Mouse (Mus musculus) embryonic stem cell, embryonic (primary cell): ENCODE measurements around the gene Cyp3a11.
"Not testable (repeated sequence)": the region's sequence is repeated elsewhere in the genome, so short reads cannot be mapped to it uniquely, and the experiment has no call there.

Experiments used
- CTCF ChIA-PET, 4 experiments: fragments of 300-600 bp in 2 of 4; fragments of 350-600 bp in 2 of 4; sonication (Branson Sonifier 250); formaldehyde crosslinking; loops; one replicate each; lab custom pipeline; 2022; ENCODE audit warnings: inconsistent platforms in 2 of 4; lab: Charles Lee
- POLR2A ChIA-PET, 4 experiments: fragments of 300-600 bp in 2 of 4; fragments of 350-600 bp in 2 of 4; sonication (Branson Sonifier 250); formaldehyde crosslinking; loops; one replicate each; lab custom pipeline; 2022; ENCODE audit warnings: antibody characterized with exemption in 4 of 4, inconsistent platforms in 1 of 4; lab: Charles Lee

The Cyp3a11 gene

DNA sequence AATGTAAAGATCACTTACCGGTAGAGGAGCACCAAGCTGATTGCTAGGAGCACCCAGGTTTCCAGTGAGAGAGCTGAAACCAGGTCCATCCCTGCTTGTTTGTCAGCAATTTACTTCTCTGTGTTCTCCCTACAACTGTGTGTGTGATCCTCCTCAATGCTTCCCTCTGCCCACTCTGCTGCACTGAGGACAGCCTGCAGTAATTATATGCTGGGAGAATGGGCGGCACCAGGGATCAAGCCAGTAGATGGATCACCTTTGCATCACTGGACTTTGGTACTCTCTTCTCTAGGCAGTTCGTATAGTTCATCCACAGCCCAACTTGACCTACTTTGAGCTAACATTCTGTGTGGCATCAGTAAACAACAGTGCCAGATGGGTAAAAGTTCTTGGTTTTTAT is at the start of gene Cyp3a11:
Gene Cyp3a11 (minus strand): TSS at position 277 of the 400 bp plus-strand sequence.
- POLR2A ChIA-PET, result interaction anchor here in 1 of 4 experiments (0.5 kb wide), 1 partner anchor 11 kb away, joined by 3 read pairs; no protein-coding TSS in a partner anchor

DNA sequence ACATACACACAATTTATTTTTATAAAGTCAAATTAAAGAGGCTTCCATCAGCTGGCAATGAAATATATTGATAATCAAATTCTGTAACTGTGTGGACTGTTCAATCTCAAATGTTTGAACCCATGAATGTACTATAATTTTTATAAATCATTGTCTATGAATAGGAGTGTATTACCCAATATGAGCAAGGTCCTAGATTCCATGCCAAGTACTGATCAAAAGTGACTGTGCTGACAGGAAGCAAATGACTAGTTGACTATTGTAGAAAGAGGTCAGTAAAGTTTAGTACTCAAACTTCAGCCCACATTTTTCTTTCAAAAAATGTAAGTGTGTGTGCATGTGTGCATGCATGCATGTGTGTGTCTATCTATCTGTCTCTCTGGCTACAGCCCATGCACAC is 33.1 kb upstream of the Cyp3a11 start:
- CTCF ChIA-PET, result no interaction called here
- POLR2A ChIA-PET, result no interaction called here

More for the DNA sequence above, at the start of gene Cyp3a11:
- CTCF ChIA-PET, result no interaction called here

DNA sequence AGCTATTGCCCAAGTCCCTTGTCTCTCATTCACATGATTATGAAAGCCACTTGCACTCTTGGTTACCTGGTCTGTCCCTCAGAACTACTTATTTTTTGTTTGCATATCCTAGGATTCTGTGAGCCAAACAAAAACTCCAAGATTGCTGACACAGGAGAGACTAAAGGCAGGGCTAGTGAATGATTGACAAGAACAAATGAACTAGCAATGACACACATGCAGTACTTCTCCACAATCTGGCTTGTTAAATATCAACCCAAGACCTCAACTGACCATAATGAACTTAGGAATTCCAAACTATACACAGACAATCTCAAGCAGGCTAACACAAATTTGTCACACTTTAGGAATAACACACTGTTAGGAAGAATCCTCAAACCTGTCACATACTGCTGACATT is 32.0 kb upstream of the Cyp3a11 start:
- ChIA-PET POLR2A (no interaction called here), CTCF (no interaction called here)

DNA sequence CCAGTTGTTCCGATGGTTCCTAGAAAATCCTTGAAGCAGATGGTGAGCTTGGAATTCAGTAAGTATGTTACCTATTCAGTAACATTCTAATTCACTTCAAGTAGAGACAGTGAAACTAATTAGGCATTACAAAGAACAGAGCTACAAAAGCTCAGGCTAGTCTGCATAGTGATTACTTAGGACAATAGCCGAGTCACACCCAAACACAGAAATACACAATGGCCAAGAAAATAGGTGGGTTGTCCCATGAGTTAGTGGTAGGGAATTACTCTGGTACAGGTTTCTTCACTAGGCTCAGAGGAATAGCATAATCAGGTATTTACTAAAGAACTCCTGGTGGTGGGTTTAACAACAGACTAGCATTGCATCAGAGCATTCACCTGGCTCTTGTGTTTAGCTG is 27.2 kb upstream of the Cyp3a11 start:
- CTCF ChIA-PET, result not testable (repeated sequence)
- POLR2A ChIA-PET, result interaction anchor here in 2 of 4 experiments (0.5 to 0.6 kb wide), 2 partner anchors 8 to 363 kb away, joined by 3 read pairs; no protein-coding TSS in a partner anchor

DNA sequence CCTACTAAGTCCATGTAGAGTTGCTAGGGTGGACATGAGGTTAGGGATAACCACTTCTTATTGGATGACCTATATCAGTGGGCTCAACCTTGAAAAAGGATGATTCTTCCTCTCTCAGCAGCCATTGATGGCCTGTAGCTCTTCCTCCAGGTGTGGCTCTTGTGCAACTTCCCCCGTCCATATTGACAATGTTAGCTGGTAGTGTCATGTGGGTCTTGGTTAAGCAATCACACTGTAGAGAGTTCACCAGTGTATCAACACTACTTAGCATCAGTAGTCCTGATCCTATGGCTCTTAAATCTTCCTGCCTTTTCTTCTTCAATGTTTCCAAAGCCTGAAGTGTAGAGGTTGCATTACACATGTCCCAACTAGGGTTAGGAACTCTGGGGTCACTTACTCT is 24.8 kb upstream of the Cyp3a11 start:
- POLR2A ChIA-PET, result no interaction called here
- CTCF ChIA-PET, result interaction anchor here in 1 of 4 experiments (0.6 kb wide), 1 partner anchor 1287 kb away, joined by 4 read pairs; no protein-coding TSS in a partner anchor

DNA sequence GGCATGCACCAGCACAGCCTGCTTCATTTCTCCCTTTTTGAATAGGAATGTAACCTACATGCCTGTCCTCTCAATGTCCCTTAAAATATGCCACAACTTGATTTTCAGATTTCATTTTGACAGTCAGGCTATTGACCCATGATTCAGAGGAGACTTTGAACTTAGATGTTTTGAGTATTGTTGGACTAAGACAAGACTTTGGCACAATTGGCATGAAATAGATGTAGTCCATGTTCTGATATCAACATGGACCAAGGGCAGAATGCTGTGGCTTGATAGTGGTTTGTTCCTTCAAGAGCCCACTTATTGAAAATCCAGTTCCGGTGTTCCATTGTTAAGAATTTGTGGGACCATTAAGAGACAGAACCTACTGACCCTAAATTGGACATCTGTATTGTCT is 23.6 kb upstream of the Cyp3a11 start:
- CTCF ChIA-PET, result no interaction called here
- POLR2A ChIA-PET, result no interaction called here

DNA sequence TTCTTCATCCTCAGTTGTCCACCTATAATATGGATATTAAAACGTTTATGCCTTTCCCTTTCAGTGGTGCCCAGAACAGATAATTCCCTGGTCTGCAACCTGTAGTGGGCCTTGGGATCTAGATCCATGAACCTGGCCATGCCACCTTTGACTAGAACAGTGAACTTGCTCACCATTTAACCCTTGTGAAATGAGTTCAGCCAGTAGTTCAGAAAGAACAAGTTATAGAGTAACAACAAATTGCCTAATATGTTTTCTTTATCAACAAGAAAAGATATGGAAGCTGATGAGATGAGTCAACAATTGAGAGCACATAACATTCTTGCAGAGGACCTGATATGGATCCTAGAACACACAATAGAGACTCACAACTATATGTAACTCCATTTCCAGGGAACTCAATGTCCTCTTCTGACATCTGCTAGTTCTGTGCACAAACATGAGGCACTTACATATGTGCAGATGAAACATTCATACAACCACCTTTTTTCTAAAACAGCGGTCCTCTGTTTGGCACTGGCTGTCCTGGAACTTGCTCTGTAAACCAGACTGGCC is 20.7 kb upstream of the Cyp3a11 start:
- ChIA-PET POLR2A (no interaction called here), CTCF (no interaction called here)

DNA sequence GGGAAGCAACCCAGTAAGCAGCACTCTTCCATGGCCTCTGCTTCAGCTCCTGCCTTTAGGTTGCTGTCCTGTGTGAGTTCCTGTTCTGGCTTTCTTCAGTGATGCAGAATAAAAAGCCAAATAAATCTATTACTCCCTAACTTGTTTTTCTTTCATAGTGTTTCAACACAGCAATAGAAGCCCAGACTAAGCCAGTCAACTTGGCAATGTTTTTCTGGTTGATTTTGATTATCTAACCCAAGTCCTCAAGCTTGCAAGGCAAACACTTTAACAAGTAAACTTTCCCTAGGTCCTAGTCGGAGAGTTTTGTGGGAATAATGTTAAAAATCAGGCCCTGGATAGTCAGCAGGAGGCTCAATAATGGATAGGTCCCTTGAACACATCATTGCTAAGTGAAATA is 17.5 kb upstream of the Cyp3a11 start:
- CTCF ChIA-PET, result no interaction called here

DNA sequence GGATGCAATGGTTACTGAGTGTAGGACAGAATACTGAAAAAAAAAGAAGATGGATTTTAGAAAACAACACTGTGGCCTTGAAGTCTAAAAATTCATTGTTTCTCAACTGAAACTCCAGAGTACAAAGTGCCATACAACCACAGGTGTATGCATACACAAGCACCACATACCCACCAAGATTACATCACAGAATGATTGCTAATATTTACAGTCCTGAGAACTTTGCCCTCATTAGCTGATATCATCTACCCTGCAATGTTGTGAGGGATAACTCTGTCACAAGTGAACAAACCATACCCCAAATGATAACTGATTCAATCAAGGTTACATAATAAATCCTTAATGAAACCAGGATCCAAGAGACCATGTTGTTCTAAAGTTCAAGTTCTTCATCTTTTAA is 1.4 kb upstream of the Cyp3a11 start:
- POLR2A ChIA-PET, result no interaction called here
- CTCF ChIA-PET, result no interaction called here

More for the DNA sequence above, 17.5 kb upstream of the Cyp3a11 start:
- POLR2A ChIA-PET, result no interaction called here

DNA sequence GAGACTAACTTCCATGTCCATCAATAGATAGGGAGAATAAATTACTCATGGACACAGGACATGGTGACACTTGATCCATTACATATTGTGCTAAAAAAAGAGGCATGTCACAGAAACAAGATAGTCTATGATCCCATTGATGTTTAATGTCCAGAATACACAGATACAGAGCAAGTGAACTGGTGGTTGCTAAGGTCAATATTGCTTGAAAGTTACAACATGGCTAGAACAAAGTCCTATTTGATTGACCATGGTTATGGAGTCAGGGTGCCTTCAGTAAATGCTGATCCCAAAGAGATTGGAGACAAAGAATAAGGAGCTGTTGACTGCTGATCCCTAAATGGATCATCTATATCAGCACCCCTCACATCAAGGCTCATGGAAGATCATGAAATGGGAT is 12.3 kb downstream of the Cyp3a11 start:
- CTCF ChIA-PET, POLR2A ChIA-PET: not testable (repeated sequence)

DNA sequence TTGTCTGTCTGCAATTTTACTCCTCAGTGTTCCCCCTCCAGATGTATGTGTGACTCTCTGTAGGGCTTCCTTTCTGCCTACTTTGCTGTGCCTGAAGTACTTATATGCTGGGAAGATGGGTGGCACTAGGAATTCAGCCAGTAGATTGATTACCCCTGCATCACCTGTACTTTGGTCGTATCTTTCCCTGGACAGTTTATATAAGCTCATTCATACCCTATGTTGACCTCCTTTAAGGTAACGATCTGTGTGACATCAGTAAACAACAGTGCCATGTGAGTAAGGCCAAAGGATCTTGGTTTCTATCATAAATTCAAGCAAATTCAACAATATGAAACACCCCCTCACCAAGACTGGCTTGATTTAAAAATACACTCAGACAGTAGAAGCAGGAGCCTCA is 74.0 kb downstream of the Cyp3a11 start, which contains the start of gene Cyp3a44:
Gene Cyp3a44 (minus strand): TSS at position 79 of the 400 bp plus-strand sequence.
- POLR2A ChIA-PET, result not testable (repeated sequence)

More for the DNA sequence above, 74.0 kb downstream of the Cyp3a11 start, which contains the start of gene Cyp3a44:
- CTCF ChIA-PET, result not testable (repeated sequence)
